Mouse (Mus musculus) urinary bladder, postnatal 4 days (tissue): ENCODE measurements at regions not wholly inside any gene's neighbourhood (a gene's known extent, or its start where the extent isn't known, plus 50 kb on each side); places are given as distances from the start of the nearest gene placed in this dataset.

ENCODE experiments used
- DNase-seq, 2 experiments: peaks; one replicate each; pipeline ENCODE4 v3.0.0; 2021 to 2022; ENCODE audit warnings: low spot score in 2 of 2

DNA sequence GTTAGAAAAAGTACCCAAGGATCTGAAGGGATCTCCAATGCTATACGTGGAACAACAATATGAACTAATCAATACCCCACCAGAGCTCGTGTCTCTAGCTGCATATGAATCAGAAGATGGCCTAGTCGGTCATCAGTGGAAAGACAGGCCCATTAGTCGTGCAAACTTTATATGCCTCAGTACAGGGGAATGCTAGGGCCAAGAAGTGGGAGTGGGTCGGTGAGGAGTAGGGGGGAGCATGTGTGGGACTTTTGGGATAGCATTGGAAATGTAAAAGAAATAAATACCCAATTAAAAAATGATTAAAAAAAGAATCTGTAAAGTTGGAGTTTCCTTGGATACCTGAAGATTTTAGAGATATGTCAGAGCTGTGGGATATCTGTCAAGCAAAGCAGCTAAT, 128.5 kb downstream of the Btbd35f27 start:
- DNase-seq, result peak in 1 of 2 experiments; percentile 79

DNA sequence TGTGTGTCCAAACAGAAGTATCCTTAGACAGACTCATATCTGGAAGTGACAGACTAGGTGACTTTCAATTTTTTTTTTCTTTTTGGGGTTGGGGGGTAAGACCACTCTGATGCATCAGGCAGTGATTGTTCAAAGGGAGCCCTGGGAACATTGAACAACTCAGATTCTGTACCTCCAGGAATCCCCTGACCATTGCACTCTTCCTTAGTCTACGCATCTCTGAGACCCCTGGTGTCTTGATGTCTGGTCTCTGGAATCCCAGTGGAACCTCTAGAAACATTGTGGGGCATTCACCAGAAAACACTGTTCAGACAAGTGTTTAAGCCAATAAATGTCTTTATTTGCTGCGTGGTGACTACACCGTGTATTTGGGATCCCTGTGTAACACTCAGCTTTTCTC, 129.4 kb downstream of the Btbd35f27 start:
- peak in 1 of 2 experiments; percentile 61 for DNase-seq
